Mouse (Mus musculus) limb, embryonic 11.5 days (tissue): ENCODE measurements around the gene Asic2. TPM values are rescaled to one million over a fixed set of nuclear protein-coding genes. Genes with fewer than 3 reads are reported as not detected.
"Not testable (repeated sequence)": the region's sequence is repeated elsewhere in the genome, so short reads cannot be mapped to it uniquely, and the experiment has no call there.

Source experiments
- ATAC-seq: fragments of 200-750 bp; cut with Nextera tagmentation; 2 replicates; pipeline ENCODE4 v1.8.0; 2017; ENCODE audit warnings: low read depth; ENCODE audit not compliant: insufficient number of reproducible peaks, low FRiP score, low TSS enrichment
- DNase-seq: peaks from one replicate; pipeline ENCODE4 v3.0.0-alpha.2; 2015; ENCODE audit warnings: low spot score
- H3K27ac ChIP-seq: fragments of 300-500 bp; sonication (generic); replicated peaks from 2 replicates; pipeline ENCODE4 v1.5.1; 2014; ENCODE audit warnings: low read depth, mild to moderate bottlenecking, low read length
- H3K27me3 ChIP-seq: fragments of 300-500 bp; sonication (generic); 2 replicates; pipeline ENCODE4 v1.6.1; 2014; ENCODE audit warnings: mild to moderate bottlenecking, low read length, mixed read lengths; ENCODE audit not compliant: control insufficient read depth, insufficient read depth
- H3K36me3 ChIP-seq: fragments of 300-500 bp; sonication (generic); 2 replicates; pipeline ENCODE4 v1.6.1; 2014; ENCODE audit warnings: mild to moderate bottlenecking, low read length, moderate library complexity, mixed read lengths; ENCODE audit not compliant: control insufficient read depth, insufficient read depth
- H3K4me1 ChIP-seq: fragments of 300-500 bp; sonication (generic); 2 replicates; pipeline ENCODE4 v1.6.1; 2014; ENCODE audit warnings: low read length, mixed read lengths; ENCODE audit not compliant: control insufficient read depth, insufficient read depth
- H3K4me2 ChIP-seq: fragments of 300-500 bp; sonication (generic); 2 replicates; pipeline ENCODE4 v1.6.1; 2014; ENCODE audit warnings: low read depth, mild to moderate bottlenecking, moderate library complexity; ENCODE audit not compliant: severe bottlenecking
- H3K4me3 ChIP-seq: fragments of 300-500 bp; sonication (generic); 2 replicates; pipeline ENCODE4 v1.5.1; 2014; ENCODE audit warnings: low read depth, low read length
- H3K9ac ChIP-seq: fragments of 300-500 bp; sonication (generic); 2 replicates; pipeline ENCODE4 v1.6.1; 2014; ENCODE audit warnings: mild to moderate bottlenecking, low read length
- H3K9me3 ChIP-seq: fragments of 300-500 bp; sonication (generic); 2 replicates; pipeline ENCODE4 v1.6.1; 2016; ENCODE audit warnings: low read length; ENCODE audit not compliant: control insufficient read depth
- WGBS: fragments of 180-500 bp; shearing (Covaris S2); extraction: QIAGEN DNeasy Blood & Tissue Kit; methylation state at CpG from one replicate; pipeline ENCODE4 v1.1.7; 2014; 5-methylcytosine and 5-hydroxymethylcytosine counted together
- polyA plus RNA-seq: library from polyadenylated mRNA; unstranded; fragments of >200 nt; fragmentation: Nextera tagmentation; extraction: Ambion mirVana; gene quantifications from 2 replicates; pipeline ENCODE4 v1.2.1, GENCODE M21; 2014

The Asic2 gene
- polyA plus RNA-seq, 1 experiment from 2014 or later: 0.27 TPM

- no peak overlapping the region for H3K4me2 ChIP-seq
- no peaks in the 10 kb centered on the region for H3K36me3 ChIP-seq
- no peak overlapping the region for H3K9ac ChIP-seq
- DNase-seq (no peak), ATAC-seq (no peak)
- H3K4me1 ChIP-seq: no peaks in the 10 kb centered on the region
- no peak overlapping the region for H3K27ac ChIP-seq
- H3K9me3 ChIP-seq: peaks cover 2% of the 10 kb centered on the region; the same call in 1 of the 2 replicates
- no peaks in the 10 kb centered on the region for H3K27me3 ChIP-seq
- no peak overlapping the region for H3K4me3 ChIP-seq
- 25% methylated on average over 4 of the region's 4 CpGs for WGBS
Measured at GRCm38 (mm10) chr11:81361040-81361439, 607.2 kb downstream of the Asic2 start.

DNA sequence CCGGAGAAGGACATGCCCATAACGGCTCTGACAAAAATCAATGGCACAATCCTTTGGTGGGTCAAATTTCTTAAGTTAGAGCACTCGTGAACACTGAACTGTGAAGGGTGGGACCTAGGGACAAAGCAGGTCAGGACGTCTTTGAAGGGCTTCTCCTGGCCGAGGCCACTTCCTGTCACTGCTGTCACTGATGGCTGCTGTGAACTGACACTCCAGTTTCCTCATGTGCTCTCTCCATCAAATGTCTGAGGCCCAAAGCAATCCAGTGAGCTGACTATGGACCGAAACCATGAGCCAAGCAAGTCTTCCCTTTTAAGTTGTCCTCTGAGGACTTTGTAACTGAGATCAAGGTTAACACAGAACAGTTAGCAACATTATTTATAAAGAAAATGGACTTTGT, 617.8 kb downstream of the Asic2 start:
- ATAC-seq, H3K36me3 ChIP-seq, H3K4me2 ChIP-seq, H3K27ac ChIP-seq, H3K4me3 ChIP-seq, DNase-seq, H3K27me3 ChIP-seq, H3K9me3 ChIP-seq, H3K4me1 ChIP-seq, H3K9ac ChIP-seq: not testable (repeated sequence)
- 48% methylated on average over 5 of the region's 6 CpGs for WGBS

- WGBS: 73% methylated on average over 2 of the region's 2 CpGs
- Histone ChIP-seq H3K4me2 (no peak overlapping the region), H3K36me3 (no peaks in the 10 kb centered on the region), H3K4me1 (no peaks in the 10 kb centered on the region), H3K27me3 (no peaks in the 10 kb centered on the region), H3K9ac (no peak overlapping the region), H3K4me3 (no peak overlapping the region), H3K27ac (no peak overlapping the region), H3K9me3 (no peaks in the 10 kb centered on the region)
- DNase-seq (no peak), ATAC-seq (no peak)
Measured at GRCm38 (mm10) chr11:81331977-81332376, 636.3 kb downstream of the Asic2 start.

DNA sequence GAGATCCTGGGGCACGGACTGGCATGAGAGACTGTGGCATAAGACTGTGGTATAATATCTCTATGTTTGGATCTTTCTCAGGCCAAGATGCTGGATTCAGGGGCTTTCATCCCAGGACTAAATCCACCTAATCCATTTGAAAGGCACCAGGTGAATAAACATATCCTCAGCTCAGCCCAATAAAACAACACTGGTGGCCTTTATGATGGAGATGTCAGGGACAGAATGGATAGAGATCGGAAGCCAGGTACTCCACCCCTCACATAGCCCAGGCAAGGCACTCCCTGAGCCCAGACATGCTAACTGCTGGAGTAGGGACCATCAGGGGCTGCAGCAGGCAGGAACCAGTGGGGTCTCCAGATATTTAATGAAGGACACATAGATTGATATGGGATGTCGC, 637.3 kb downstream of the Asic2 start:
- 76% methylated on average over 3 of the region's 3 CpGs for WGBS
- no peaks in the 10 kb centered on the region for H3K9me3 ChIP-seq
- no peak overlapping the region for H3K27ac ChIP-seq
- H3K36me3 ChIP-seq: no peaks in the 10 kb centered on the region
- H3K4me1 ChIP-seq: no peaks in the 10 kb centered on the region
- no peak overlapping the region for H3K4me3 ChIP-seq
- H3K9ac ChIP-seq: no peak overlapping the region
- no peaks in the 10 kb centered on the region for H3K27me3 ChIP-seq
- ATAC-seq (no peak), DNase-seq (no peak)
- no peak overlapping the region for H3K4me2 ChIP-seq

GRCm38 (mm10) chr11:81328088-81328487, 640.2 kb downstream of the Asic2 start:
- no peak for ATAC-seq
- no peak for DNase-seq
- 85% methylated on average over 5 of the region's 5 CpGs for WGBS
- H3K27ac ChIP-seq: no peak overlapping the region
- no peak overlapping the region for H3K9ac ChIP-seq
- H3K4me2 ChIP-seq: no peak overlapping the region
- H3K27me3 ChIP-seq: no peaks in the 10 kb centered on the region
- no peaks in the 10 kb centered on the region for H3K36me3 ChIP-seq
- no peak overlapping the region for H3K4me3 ChIP-seq
- 0 out of 2 replicates have a peak, but pooled peaks cover 2% of the 10 kb centered on the region for H3K4me1 ChIP-seq
- no peaks in the 10 kb centered on the region for H3K9me3 ChIP-seq

DNA sequence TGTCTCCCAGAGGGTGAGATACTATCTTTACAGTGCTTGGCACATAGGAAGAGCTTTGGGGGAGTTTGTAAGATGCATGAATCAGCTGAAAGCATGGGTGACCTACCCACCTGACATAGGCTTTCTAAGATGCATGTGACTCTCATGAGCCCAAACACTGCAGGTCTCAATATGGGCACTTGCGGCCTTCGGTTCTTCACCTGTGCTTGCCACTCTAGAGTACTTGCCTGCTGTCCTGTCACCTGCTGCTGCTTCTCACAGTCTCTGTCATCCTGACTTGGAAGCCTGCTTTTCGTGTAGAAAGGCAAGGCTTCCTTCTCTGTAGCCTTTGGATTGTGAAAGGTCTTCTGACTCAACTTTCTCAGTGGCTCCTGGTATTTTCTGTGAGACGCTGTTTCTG, 645.1 kb downstream of the Asic2 start:
- WGBS: 67% methylated on average over 4 of the region's 4 CpGs
- H3K4me3 ChIP-seq: no peak overlapping the region
- no peaks in the 10 kb centered on the region for H3K9me3 ChIP-seq
- H3K4me1 ChIP-seq: 0 out of 2 replicates have a peak, but pooled peaks cover 4% of the 10 kb centered on the region
- no peak for ATAC-seq
- no peaks in the 10 kb centered on the region for H3K27me3 ChIP-seq
- no peak overlapping the region for H3K4me2 ChIP-seq
- no peaks in the 10 kb centered on the region for H3K36me3 ChIP-seq
- no peak overlapping the region for H3K9ac ChIP-seq
- no peak overlapping the region for H3K27ac ChIP-seq
- DNase-seq: no peak

- ATAC-seq (no peak), DNase-seq (no peak)
- Histone ChIP-seq H3K36me3 (no peaks in the 10 kb centered on the region), H3K27ac (no peak overlapping the region), H3K9ac (no peak overlapping the region), H3K4me3 (no peak overlapping the region), H3K27me3 (no peaks in the 10 kb centered on the region), H3K4me2 (no peak overlapping the region), H3K9me3 (no peaks in the 10 kb centered on the region), H3K4me1 (0 out of 2 replicates have a peak, but pooled peaks cover 4% of the 10 kb centered on the region)
- 92% methylated on average over 8 of the region's 8 CpGs for WGBS
Measured at GRCm38 (mm10) chr11:81322466-81322865, 645.8 kb downstream of the Asic2 start.

DNA sequence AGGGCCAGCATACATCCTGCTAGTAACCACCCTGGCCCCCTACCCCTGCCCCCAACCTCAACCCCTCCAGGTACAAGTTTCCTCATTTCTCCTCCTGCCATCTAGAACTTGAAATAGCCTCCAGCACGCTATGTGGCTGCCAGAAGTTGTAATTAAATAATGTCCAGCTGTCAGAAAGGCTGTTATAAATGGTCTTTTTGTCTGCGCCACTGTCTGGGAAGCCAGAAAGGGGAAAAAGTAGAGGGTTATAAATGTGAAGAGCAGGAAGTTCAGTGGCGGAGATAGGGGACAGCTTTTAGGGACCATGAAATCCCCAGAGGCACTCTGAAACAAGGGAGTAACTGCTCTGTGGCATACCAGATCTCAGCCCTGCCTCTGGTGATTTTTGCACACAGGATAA, 678.2 kb downstream of the Asic2 start:
- 16% methylated on average over 3 of the region's 3 CpGs for WGBS
- Histone ChIP-seq H3K27ac (no peak overlapping the region), H3K27me3 (no peaks in the 10 kb centered on the region), H3K36me3 (no peaks in the 10 kb centered on the region), H3K9me3 (no peaks in the 10 kb centered on the region), H3K4me2 (no peak overlapping the region), H3K4me1 (no peaks in the 10 kb centered on the region), H3K4me3 (no peak overlapping the region), H3K9ac (no peak overlapping the region)
- ATAC-seq: no peak
- no peak for DNase-seq

- H3K9ac ChIP-seq: no peak overlapping the region
- no peaks in the 10 kb centered on the region for H3K36me3 ChIP-seq
- H3K27me3 ChIP-seq: no peaks in the 10 kb centered on the region
- no peak overlapping the region for H3K4me2 ChIP-seq
- H3K4me3 ChIP-seq: no peak overlapping the region
- ATAC-seq (no peak), DNase-seq (no peak)
- H3K9me3 ChIP-seq: no peaks in the 10 kb centered on the region
- no peak overlapping the region for H3K27ac ChIP-seq
- no peaks in the 10 kb centered on the region for H3K4me1 ChIP-seq
- 46% methylated on average over 6 of the region's 6 CpGs for WGBS
Measured at GRCm38 (mm10) chr11:81283185-81283584, 685.1 kb downstream of the Asic2 start.
